Mouse (Mus musculus): ENCODE measurements around the gene Btg3.

Gene Btg3

DNA sequence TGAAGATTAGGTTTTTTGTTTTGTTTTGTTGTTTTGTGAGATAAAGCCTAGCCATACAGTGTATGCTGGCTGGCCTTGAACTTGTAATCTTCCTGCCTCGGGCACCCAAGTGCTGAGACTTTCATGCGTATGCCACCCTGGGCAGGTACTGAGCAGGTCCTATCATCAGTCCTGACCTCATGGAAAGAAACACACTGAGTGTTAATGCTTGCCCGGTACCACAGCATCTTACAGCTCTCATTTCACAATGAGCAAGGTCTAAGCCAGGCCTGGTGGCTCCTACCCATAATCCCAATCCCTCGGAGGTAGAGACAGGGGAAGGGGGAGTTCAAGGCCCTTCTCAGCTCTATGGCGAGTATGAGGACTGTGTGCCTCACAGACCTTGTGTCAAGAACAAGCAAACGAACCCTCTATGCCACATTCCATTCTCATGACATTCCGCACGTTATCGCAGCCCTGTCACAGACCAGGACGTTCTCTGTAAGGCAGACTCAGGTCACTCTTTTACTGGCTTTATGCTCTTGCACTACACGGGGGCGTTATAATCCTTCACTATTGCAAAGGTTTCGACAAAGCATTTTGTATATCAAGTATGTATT is 29.6 kb downstream of the Btg3 start:
- no peak for DNase-seq (ENCODE audit: extremely low read depth, insufficient read length, low spot score)

DNA sequence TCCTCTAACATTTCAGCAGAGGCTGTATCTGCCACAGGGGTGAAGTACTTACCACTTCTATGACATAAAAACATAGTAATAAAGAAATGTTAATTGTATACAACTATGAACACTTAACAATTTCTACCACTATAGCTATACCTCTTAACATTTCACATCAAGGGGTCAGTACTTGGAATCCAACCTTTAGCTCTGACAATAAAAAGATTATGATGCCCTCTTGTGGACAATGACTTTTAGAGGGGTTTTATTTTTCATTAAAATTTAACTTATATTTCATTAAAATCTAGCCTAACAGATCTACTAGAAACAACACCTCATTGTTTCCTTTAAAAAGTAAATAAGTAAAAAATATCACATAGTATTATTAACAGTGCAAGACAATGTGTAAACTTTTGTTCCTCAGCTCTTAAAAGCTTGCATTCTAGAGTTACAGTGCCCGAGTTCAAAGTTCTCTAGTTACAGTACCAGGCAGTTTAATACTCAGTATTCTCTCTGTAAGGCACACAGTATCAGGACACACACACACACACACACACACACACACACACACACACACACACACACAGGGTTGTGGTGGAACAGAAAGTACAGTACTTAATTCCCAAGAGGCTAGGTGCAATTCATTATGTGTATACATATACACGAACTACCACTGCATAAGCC is 30.2 kb downstream of the Btg3 start:
- DNase-seq (ENCODE audit: extremely low read depth, insufficient read length, low spot score): no peak

GRCm38 (mm10) chr16:78343792-78344191 is 33.2 kb downstream of the Btg3 start:
- DNase-seq (ENCODE audit: extremely low read depth, insufficient read length, low spot score): no peak

DNA sequence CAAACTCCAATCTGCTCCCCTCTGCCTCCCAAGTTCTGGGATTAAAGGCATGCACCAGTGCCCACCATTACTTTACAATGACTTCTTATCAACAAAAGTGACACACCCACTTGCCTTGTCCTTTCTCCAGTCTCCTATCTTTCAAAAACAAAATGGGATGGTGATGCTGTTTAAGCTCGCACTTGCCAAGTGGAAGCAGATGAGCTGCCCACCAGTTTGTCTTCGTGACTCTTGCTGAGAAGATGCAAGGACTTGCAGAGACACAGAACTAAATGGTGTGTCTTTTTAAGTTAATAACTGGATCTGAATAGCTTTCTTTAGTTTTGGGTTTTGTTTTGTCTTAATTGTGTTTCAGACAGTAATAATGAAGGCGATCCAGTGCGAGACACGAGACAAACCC is 34.2 kb downstream of the Btg3 start:
- no peak for DNase-seq (ENCODE audit: extremely low read depth, insufficient read length, low spot score)

DNA sequence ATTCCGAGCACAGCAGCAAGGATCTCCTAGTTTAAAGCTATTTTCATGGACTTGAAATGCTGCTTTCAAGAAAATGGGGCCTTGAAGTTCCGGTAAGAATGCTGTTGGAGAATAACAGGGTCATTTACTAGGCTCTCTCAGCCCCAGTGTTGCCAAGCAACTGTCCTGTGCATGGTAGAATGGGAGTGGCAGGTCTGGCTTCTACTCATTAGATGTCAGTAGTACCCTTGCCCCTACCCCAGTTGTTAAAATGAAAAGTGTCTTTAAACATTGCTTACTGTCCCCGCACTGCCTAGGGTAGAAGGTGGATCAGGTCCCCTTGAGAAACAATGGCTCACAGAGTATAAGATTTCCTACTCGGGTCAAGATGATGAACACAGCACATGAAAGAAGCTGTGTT is 35.6 kb downstream of the Btg3 start:
- DNase-seq (ENCODE audit: extremely low read depth, insufficient read length, low spot score): no peak

DNA sequence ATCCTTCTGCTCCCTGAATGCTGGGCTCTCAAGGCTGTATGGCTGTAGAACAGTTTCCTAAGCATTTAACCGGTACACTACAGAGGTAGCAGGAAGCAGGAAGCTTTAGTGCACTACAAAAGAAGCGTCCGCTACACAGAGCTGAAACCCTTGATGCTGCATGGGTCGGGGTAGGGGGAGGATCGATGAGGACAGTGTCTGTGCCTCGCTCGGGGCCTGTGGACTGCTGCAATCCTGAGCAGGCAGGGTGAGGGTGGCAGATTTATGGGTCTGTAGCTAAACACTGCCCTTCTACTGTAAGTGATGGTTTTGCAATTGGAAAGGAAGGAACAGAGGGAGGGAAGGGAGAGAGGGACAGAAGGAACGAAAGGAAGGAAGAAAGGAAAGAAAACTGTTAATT is 39.8 kb downstream of the Btg3 start:
- no peak for DNase-seq (ENCODE audit: extremely low read depth, insufficient read length, low spot score)

DNA sequence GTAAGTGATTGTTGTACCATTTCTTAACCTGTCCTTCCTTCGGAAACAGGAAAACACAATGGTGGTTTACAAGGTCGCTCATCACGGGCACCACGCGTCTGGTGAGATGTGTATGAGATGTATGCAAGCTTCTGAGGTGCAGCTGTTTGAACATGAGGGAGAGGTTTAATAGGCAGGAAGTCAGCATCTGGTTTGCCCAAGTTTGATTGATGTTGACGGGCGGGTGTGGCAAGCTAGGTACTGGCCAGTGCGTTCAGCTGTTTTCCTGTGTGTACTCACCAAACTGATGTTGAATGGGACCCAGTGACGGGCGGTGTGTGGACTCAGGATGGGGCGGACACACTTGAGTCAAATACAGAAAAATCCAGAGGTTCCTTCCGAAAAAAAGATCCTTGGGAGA is 49.0 kb downstream of the Btg3 start:
- no peak for DNase-seq (ENCODE audit: extremely low read depth, insufficient read length, low spot score)

DNA sequence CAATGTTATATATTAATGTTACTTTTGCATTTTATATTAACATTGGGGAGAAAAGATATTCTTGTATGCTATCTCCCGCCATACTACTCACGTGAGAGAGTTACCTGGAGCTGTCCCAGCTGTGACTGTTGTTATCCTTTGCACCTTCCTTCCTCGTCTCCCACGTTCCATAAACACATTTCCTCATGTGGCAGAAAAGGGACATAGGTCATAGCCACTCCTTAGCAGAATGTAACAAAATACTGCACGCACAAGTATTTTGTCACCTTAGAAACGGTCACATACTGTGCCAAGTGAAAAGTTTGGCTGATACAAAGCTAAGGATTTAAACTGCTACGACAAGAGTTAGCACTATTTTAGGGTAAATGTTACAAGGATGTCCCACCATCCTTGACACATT is 49.4 kb downstream of the Btg3 start:
- DNase-seq (ENCODE audit: extremely low read depth, insufficient read length, low spot score): no peak

- no peak for DNase-seq (ENCODE audit: extremely low read depth, insufficient read length, low spot score)
Measured at GRCm38 (mm10) chr16:78325972-78326848, 50.8 kb downstream of the Btg3 start.

GRCm38 (mm10) chr16:78322140-78322539 is 54.9 kb downstream of the Btg3 start:
- no peak for DNase-seq (ENCODE audit: extremely low read depth, insufficient read length, low spot score)

- DNase-seq (ENCODE audit: extremely low read depth, insufficient read length, low spot score): no peak
Measured at GRCm38 (mm10) chr16:78321559-78321958, 55.4 kb downstream of the Btg3 start.

- DNase-seq (ENCODE audit: extremely low read depth, insufficient read length, low spot score): no peak
Measured at GRCm38 (mm10) chr16:78319711-78320110, 57.3 kb downstream of the Btg3 start.

GRCm38 (mm10) chr16:78317960-78318359 is 59.0 kb downstream of the Btg3 start:
- DNase-seq (ENCODE audit: extremely low read depth, insufficient read length, low spot score): peak; percentile 57

- DNase-seq (ENCODE audit: extremely low read depth, insufficient read length, low spot score): peak; percentile 30
Measured at GRCm38 (mm10) chr16:78316849-78317248, 60.1 kb downstream of the Btg3 start.

DNA sequence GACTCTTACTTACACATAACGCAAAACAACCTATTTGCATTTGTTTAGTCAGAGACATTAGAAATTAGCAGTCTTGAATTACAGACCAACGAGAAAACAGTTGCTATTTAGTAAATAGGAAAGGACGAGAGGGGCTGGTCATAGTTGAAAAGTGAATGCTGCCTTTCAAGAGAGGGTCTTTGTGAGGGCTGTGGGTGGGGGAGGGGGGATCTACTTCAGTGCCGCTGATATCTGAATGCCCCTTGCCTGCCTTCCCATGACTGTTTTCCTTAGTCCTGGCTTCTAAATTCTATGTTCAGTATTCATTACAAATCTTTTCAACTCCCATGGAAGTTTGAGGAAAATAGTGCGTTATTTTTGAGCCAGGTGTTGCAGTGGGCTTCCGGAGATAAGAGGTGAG is 63.0 kb downstream of the Btg3 start:
- no peak for DNase-seq (ENCODE audit: extremely low read depth, insufficient read length, low spot score)

DNA sequence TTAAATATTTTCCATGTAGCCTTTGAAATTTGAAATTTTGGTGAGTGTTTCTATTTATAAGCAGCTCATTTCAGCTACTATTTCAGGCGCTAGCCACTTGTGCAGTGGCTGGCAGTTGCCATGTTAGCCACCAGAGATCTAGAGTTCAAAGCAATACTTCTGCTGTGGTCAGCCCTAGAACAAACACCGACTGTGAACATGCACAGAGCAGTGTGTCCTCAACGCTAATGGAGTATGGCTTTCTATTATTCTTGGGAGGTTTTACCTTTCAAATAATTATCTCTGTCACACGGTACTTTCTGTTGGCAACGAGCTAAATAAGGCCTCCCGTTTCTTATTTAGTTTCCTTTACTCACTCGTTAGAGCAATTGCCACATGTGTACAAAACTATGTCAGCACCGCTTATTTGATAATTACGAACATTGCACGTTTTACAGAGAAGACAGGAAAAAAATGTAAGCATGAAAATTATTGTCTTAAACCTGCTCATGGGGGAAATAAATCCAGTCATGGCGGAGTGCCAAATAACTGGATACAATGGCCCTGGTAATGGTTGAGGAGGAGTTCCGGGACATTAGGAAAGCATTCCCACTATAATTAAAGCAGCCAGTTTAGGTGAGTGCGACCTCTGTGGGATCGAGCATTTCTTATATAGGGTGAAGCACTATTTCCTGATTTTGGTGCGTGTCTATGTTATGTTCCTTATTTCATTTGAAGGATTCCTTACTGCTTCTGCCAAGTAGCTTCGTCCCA is 63.7 kb downstream of the Btg3 start:
- DNase-seq (ENCODE audit: extremely low read depth, insufficient read length, low spot score): no peak

GRCm38 (mm10) chr16:78309258-78309657 is 67.7 kb downstream of the Btg3 start:
- no peak for DNase-seq (ENCODE audit: extremely low read depth, insufficient read length, low spot score)

GRCm38 (mm10) chr16:78307476-78308192 is 69.4 kb downstream of the Btg3 start:
- no peak for DNase-seq (ENCODE audit: extremely low read depth, insufficient read length, low spot score)

GRCm38 (mm10) chr16:78306606-78307005 is 70.4 kb downstream of the Btg3 start:
- DNase-seq (ENCODE audit: extremely low read depth, insufficient read length, low spot score): no peak

DNA sequence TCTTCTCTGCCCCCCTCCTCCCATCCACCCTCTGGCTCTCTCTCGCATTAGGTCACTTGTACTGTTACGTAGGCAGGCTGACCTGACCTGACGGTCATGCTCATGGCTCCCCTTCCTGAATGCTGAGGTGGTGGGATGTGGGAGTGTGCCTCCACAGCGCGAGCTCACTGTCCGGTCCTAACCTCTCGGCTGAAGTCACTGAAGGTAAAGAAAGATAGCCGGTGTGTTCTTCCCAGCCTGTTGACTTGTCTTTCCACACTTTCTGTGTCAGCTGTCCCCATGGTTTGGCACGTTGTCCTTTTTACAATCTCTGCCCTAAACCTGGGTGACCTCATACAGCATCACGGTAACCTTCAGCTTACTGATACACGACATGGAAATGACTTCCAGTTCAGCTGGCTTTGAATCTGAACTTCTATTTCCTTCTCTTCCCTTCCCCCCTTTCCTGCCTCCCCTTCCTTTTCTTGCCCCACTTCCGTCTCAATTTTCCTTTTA is 71.3 kb downstream of the Btg3 start:
- DNase-seq (ENCODE audit: extremely low read depth, insufficient read length, low spot score): no peak

Data from 3134 (cell line).